Mouse (Mus musculus) hindbrain, postnatal 0 days (tissue): ENCODE measurements around the gene Il24. TPM values are rescaled to one million over a fixed set of nuclear protein-coding genes. Genes with fewer than 3 reads are reported as not detected.

Experiments used
- ATAC-seq: fragments of 200-750 bp; cut with Nextera tagmentation; 2 replicates; pipeline ENCODE4 v1.8.0; 2017; ENCODE audit warnings: mild to moderate bottlenecking, moderate TSS enrichment, moderate library complexity
- DNase-seq: peaks from one replicate; pipeline ENCODE4 v3.0.0-alpha.2; 2015; ENCODE audit warnings: low spot score
- H3K27ac ChIP-seq: fragments of 300-500 bp; sonication (generic); 2 replicates; pipeline ENCODE4 v1.5.1; 2014; ENCODE audit warnings: mild to moderate bottlenecking
- H3K27me3 ChIP-seq: fragments of 300-500 bp; sonication (generic); 2 replicates; pipeline ENCODE4 v1.6.1; 2014; ENCODE audit warnings: low read length, mixed read lengths; ENCODE audit not compliant: insufficient read depth
- H3K36me3 ChIP-seq: fragments of 300-500 bp; sonication (generic); 2 replicates; pipeline ENCODE4 v1.6.1; 2014; ENCODE audit warnings: low read length, mixed read lengths; ENCODE audit not compliant: insufficient read depth
- H3K4me1 ChIP-seq: fragments of 300-500 bp; sonication (generic); 2 replicates; pipeline ENCODE4 v1.6.1; 2014; ENCODE audit warnings: antibody characterized with exemption, low read length, mixed read lengths; ENCODE audit not compliant: insufficient read depth
- H3K4me2 ChIP-seq: fragments of 300-500 bp; sonication (generic); 2 replicates; pipeline ENCODE4 v1.6.1; 2014; ENCODE audit warnings: low read depth, mild to moderate bottlenecking, low read length, moderate library complexity, mixed read lengths
- H3K4me3 ChIP-seq: fragments of 300-500 bp; sonication (generic); 2 replicates; pipeline ENCODE4 v1.5.1; 2014; ENCODE audit warnings: low read length
- H3K9ac ChIP-seq: fragments of 300-500 bp; sonication (generic); replicated peaks from 2 replicates; pipeline ENCODE4 v1.6.1; 2014; ENCODE audit warnings: mild to moderate bottlenecking, low read length, moderate library complexity, mixed read lengths
- H3K9me3 ChIP-seq: fragments of 300-500 bp; sonication (generic); 2 replicates; pipeline ENCODE4 v1.6.1; 2016; ENCODE audit warnings: low read length, mixed read lengths
- CTCF ChIP-seq: IDR thresholded peaks from 2 replicates; pipeline ENCODE4 v1.5.1; 2016; ENCODE audit warnings: antibody characterized with exemption, control low read depth, low read depth
- WGBS: fragments of 180-500 bp; shearing (Covaris S2); extraction: QIAGEN DNeasy Blood & Tissue Kit; methylation state at CpG from one replicate; pipeline ENCODE4 v1.1.7; 2014; 5-methylcytosine and 5-hydroxymethylcytosine counted together
- polyA plus RNA-seq: library from polyadenylated mRNA; unstranded; fragments of >200 nt; fragmentation: Nextera tagmentation; extraction: Ambion mirVana; gene quantifications from 2 replicates; pipeline ENCODE4 v1.2.1, GENCODE M21; 2015
- total RNA-seq: library from RNA; depleted of rRNA; stranded (reverse); fragments of >200 nt; gene quantifications from 2 replicates; pipeline ENCODE4 v1.2.3, GENCODE M21; 2014; rRNA removed

The Il24 gene
- total and polyA plus RNA-seq, 2 experiments from 2014 or later: not detected

- no peaks in the 10 kb centered on the region for H3K9me3 ChIP-seq
- H3K36me3 ChIP-seq: no peaks in the 10 kb centered on the region
- no peak for TF ChIP-seq CTCF
- H3K27me3 ChIP-seq: no peaks in the 10 kb centered on the region
- no peaks in the 10 kb centered on the region for H3K4me1 ChIP-seq
- no peak overlapping the region for H3K9ac ChIP-seq
- ATAC-seq (no peak), DNase-seq (no peak)
- WGBS: 81% methylated on average over 6 of the region's 6 CpGs
- H3K4me3 ChIP-seq: no peak overlapping the region
- H3K27ac ChIP-seq: no peak overlapping the region
- no peak overlapping the region for H3K4me2 ChIP-seq
These were observed 51.9 kb downstream of the Il24 start for GRCm38 (mm10) chr1:130835161-130835936.

DNA sequence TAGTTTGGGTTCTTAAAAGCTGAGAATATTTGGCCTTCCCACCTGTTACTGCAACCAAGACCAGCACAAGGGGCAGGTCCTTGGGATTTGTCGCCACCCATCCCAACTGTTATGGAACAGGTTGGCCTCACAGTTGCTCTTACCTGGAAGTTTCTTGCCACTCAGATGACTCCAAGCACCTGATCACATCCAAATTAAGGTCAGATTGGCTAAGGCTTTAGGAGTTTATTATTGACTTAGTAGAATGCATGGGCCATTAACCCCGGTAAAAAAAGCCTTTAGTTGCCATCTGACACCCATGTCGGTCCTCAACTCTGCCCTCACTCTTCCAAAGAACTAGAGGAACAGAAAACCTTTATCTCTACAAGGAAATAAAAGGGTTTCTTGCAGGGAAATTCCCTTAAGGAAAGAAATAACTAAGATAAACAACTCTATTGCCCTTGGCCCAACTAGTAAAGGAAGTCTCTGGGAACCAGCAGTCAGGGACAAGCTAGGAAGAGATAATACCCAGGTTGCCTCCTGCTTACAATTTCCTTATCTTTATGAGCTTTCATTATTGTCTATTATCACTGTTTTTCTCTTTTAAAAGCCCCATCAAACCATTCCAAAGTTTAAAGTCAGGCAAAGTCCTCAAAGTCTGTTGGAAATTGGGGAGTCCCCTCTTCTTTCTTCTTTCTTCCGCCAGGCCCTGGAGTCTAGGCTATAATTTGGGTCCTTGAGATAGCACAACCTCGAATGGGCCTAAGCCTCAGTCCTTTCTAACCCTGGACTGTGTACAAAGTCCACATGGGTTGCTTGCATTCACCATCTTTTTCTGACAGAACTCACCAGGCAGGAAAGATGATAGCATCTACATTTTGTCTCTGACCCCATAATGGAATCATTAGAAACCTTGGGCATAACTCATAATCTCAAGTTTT is 54.8 kb downstream of the Il24 start:
- Histone ChIP-seq H3K4me2 (no peak overlapping the region), H3K36me3 (no peaks in the 10 kb centered on the region), H3K4me1 (no peaks in the 10 kb centered on the region), H3K9me3 (no peaks in the 10 kb centered on the region), H3K27ac (no peak overlapping the region), H3K27me3 (no peaks in the 10 kb centered on the region), H3K9ac (no peak overlapping the region), H3K4me3 (no peak overlapping the region)
- no peak for ATAC-seq
- no peak for DNase-seq
- TF ChIP-seq CTCF: no peak
- 80% methylated on average over 5 of the region's 5 CpGs for WGBS

Other genes with a start within 250 kb of the Il24 start
- not detected in 2 replicates for gene C4bp, start 225.8 kb downstream of the Il24 start, total RNA-seq
- gene C4bp, start 225.8 kb downstream of the Il24 start, polyA plus RNA-seq: 0.08 and 0.18 TPM in 2 replicates
- not detected in 2 replicates for gene Gm29427, start 171.7 kb downstream of the Il24 start, total RNA-seq
- gene Gm29427, start 171.7 kb downstream of the Il24 start, polyA plus RNA-seq: not detected in 2 replicates
- 10.4 and 11.9 TPM in 2 replicates for gene Yod1, start 170.1 kb downstream of the Il24 start, total RNA-seq
- gene Yod1, start 170.1 kb downstream of the Il24 start, polyA plus RNA-seq: 19.3 and 20.7 TPM in 2 replicates
- 23.6 and 30.0 TPM in 2 replicates for gene Pfkfb2, start 158.2 kb downstream of the Il24 start, total RNA-seq
- 13.3 and 13.5 TPM in 2 replicates for gene Pfkfb2, start 158.2 kb downstream of the Il24 start, polyA plus RNA-seq
- gene AA986860, start 155.5 kb downstream of the Il24 start, total RNA-seq: 0.32 and 1.3 TPM in 2 replicates
- gene AA986860, start 155.5 kb downstream of the Il24 start, polyA plus RNA-seq: 0.58 and 0.59 TPM in 2 replicates
- not detected in 2 replicates for gene Fcamr, start 86.6 kb downstream of the Il24 start, total RNA-seq
- not detected in 2 replicates for gene Fcamr, start 86.6 kb downstream of the Il24 start, polyA plus RNA-seq
- gene Pigr, start 60.8 kb downstream of the Il24 start, total RNA-seq: not detected in 2 replicates
- gene Pigr, start 60.8 kb downstream of the Il24 start, polyA plus RNA-seq: not detected in 2 replicates
- 0.75 and 2.2 TPM in 2 replicates for gene Fcmr, start 21.8 kb downstream of the Il24 start, total RNA-seq
- 2.5 and 2.7 TPM in 2 replicates for gene Fcmr, start 21.8 kb downstream of the Il24 start, polyA plus RNA-seq
- gene Il20, start 24.0 kb upstream of the Il24 start, total RNA-seq: not detected in 2 replicates
- not detected in 2 replicates for gene Il20, start 24.0 kb upstream of the Il24 start, polyA plus RNA-seq
- gene Il19, start 52.7 kb upstream of the Il24 start, total RNA-seq: 0.37 TPM in 1 of 2 replicates, not detected in the other
- 0.21 TPM in 1 of 2 replicates, not detected in the other for gene Il19, start 52.7 kb upstream of the Il24 start, polyA plus RNA-seq
- gene Il10, start 132.4 kb upstream of the Il24 start, total RNA-seq: not detected in 2 replicates
- not detected in 2 replicates for gene Il10, start 132.4 kb upstream of the Il24 start, polyA plus RNA-seq
- gene Mapkapk2, start 210.4 kb upstream of the Il24 start, total RNA-seq: 71.1 and 74.2 TPM in 2 replicates
- gene Mapkapk2, start 210.4 kb upstream of the Il24 start, polyA plus RNA-seq: 19.7 and 21.2 TPM in 2 replicates